Mouse (Mus musculus) stomach, embryonic 16.5 days (tissue): ENCODE data around the gene March9. TPM values are rescaled to one million over a fixed set of nuclear protein-coding genes. Genes with fewer than 3 reads are reported as not detected.
A peak's percentile ranks its signal among the peaks of the same experiment; 100 is the strongest.

Experiments used
- ATAC-seq: fragments of 200-750 bp; cut with Nextera tagmentation; 2 replicates; pipeline ENCODE4 v1.8.0; 2017; ENCODE audit warnings: moderate number of reproducible peaks, moderate TSS enrichment; ENCODE audit not compliant: insufficient read depth, low FRiP score
- H3K27ac ChIP-seq: fragments of 300-500 bp; sonication (generic); 2 replicates; pipeline ENCODE4 v1.5.1; 2014; ENCODE audit warnings: low read length
- H3K27me3 ChIP-seq: fragments of 300-500 bp; sonication (generic); 2 replicates; pipeline ENCODE4 v1.6.1; 2014; ENCODE audit warnings: low read length, control low read depth, mixed read lengths; ENCODE audit not compliant: control insufficient read depth, insufficient read depth
- H3K36me3 ChIP-seq: fragments of 300-500 bp; sonication (generic); 2 replicates; pipeline ENCODE4 v1.6.1; 2014; ENCODE audit warnings: low read length; ENCODE audit not compliant: control insufficient read depth, insufficient read depth
- H3K4me1 ChIP-seq: fragments of 300-500 bp; sonication (generic); 2 replicates; pipeline ENCODE4 v1.6.1; 2014; ENCODE audit warnings: low read length, control low read depth, mixed read lengths; ENCODE audit not compliant: control insufficient read depth, insufficient read depth
- H3K4me2 ChIP-seq: fragments of 300-500 bp; sonication (generic); 2 replicates; pipeline ENCODE4 v1.6.1; 2014; ENCODE audit warnings: low read depth, low read length, mixed read lengths
- H3K4me3 ChIP-seq: fragments of 300-500 bp; sonication (generic); replicated peaks from 2 replicates; pipeline ENCODE4 v1.5.1; 2014; ENCODE audit warnings: mild to moderate bottlenecking, low read length
- H3K9ac ChIP-seq: fragments of 300-500 bp; sonication (generic); 2 replicates; pipeline ENCODE4 v1.6.1; 2014; ENCODE audit warnings: low read length
- H3K9me3 ChIP-seq: fragments of 300-500 bp; sonication (generic); replicated peaks from 2 replicates; pipeline ENCODE4 v1.6.1; 2016; ENCODE audit warnings: low read length, control low read depth; ENCODE audit not compliant: control insufficient read depth
- WGBS: fragments of 180-500 bp; shearing (Covaris S2); extraction: QIAGEN DNeasy Blood & Tissue Kit; methylation state at CpG from one replicate; pipeline ENCODE4 v1.1.7; 2014; 5-methylcytosine and 5-hydroxymethylcytosine counted together
- polyA plus RNA-seq: library from polyadenylated mRNA; unstranded; fragments of >200 nt; fragmentation: Nextera tagmentation; extraction: Ambion mirVana; gene quantifications from 2 replicates; pipeline ENCODE4 v1.2.1, GENCODE M21; 2015

The March9 gene
- polyA plus RNA-seq, 1 experiment from 2014 or later = 0.72 TPM

GRCm38 (mm10) chr10:127048608-127049394 lies 11.2 kb downstream of the March9 start:
- WGBS = 5% methylated on average over 35 of the region's 35 CpGs
- Histone ChIP-seq H3K9ac (peak overlapping the region; percentile 43), H3K27me3 (peaks cover 45% of the 10 kb centered on the region), H3K4me1 (peaks cover 11% of the 10 kb centered on the region), H3K4me3 (peak overlapping the region; percentile 31), H3K9me3 (no peaks in the 10 kb centered on the region), H3K4me2 (peak overlapping the region; percentile 51), H3K27ac (no peak overlapping the region), H3K36me3 (0 out of 2 replicates have a peak, but pooled peaks cover 2% of the 10 kb centered on the region)
- no peak for ATAC-seq

GRCm38 (mm10) chr10:127047954-127048353 lies 12.0 kb downstream of the March9 start, which contains the start of gene Cyp27b1:
TSS of gene Cyp27b1 (plus strand) at chr10:127048250.
- Histone ChIP-seq H3K9ac (peak within 1 kb of the TSS; percentile 43), H3K27me3 (peaks cover 45% of the 10 kb centered on the region), H3K4me3 (peak within 1 kb of the TSS; percentile 31), H3K27ac (no peak within 1 kb of the TSS), H3K9me3 (no peaks in the 10 kb centered on the region), H3K4me2 (peak within 1 kb of the TSS; percentile 51), H3K36me3 (0 out of 2 replicates have a peak, but pooled peaks cover 2% of the 10 kb centered on the region), H3K4me1 (peaks cover 12% of the 10 kb centered on the region)
- 30% methylated on average over 5 of the region's 5 CpGs for WGBS
- ATAC-seq = no peak

- H3K4me1 ChIP-seq = peaks cover 7% of the 10 kb centered on the region; the same call in 1 of the 2 replicates
- ATAC-seq = no peak
- H3K36me3 ChIP-seq = 0 out of 2 replicates have a peak, but pooled peaks cover 2% of the 10 kb centered on the region
- H3K4me2 ChIP-seq = no peak overlapping the region
- no peaks in the 10 kb centered on the region for H3K9me3 ChIP-seq
- H3K9ac ChIP-seq = no peak overlapping the region
- no peak overlapping the region for H3K27ac ChIP-seq
- H3K27me3 ChIP-seq = peaks cover 8% of the 10 kb centered on the region
- 88% methylated on average over 6 of the region's 6 CpGs for WGBS
- H3K4me3 ChIP-seq = no peak overlapping the region
These were observed 16.8 kb downstream of the March9 start for GRCm38 (mm10) chr10:127043187-127043586.

- Histone ChIP-seq H3K9ac (peak overlapping the region; percentile 85), H3K36me3 (0 out of 2 replicates have a peak, but pooled peaks cover 2% of the 10 kb centered on the region), H3K4me2 (peak overlapping the region; percentile 98), H3K9me3 (no peaks in the 10 kb centered on the region), H3K27ac (no peak overlapping the region), H3K27me3 (peaks cover 2% of the 10 kb centered on the region), H3K4me3 (peak overlapping the region; percentile 92), H3K4me1 (peaks cover 7% of the 10 kb centered on the region; the same call in 1 of the 2 replicates)
- no peak for ATAC-seq
- WGBS = 15% methylated on average over 5 of the region's 5 CpGs
These were observed 17.4 kb downstream of the March9 start for GRCm38 (mm10) chr10:127042468-127043115.

GRCm38 (mm10) chr10:127041774-127042338 lies 18.1 kb downstream of the March9 start:
- Histone ChIP-seq H3K4me2 (peak overlapping the region; percentile 98), H3K36me3 (0 out of 2 replicates have a peak, but pooled peaks cover 2% of the 10 kb centered on the region), H3K9ac (peak overlapping the region; percentile 85), H3K27ac (peak overlapping the region; percentile 77), H3K9me3 (no peaks in the 10 kb centered on the region), H3K27me3 (no peaks in the 10 kb centered on the region), H3K4me1 (peaks cover 7% of the 10 kb centered on the region; the same call in 1 of the 2 replicates), H3K4me3 (peak overlapping the region; percentile 92)
- WGBS = under 1% methylated on average over 44 of the region's 44 CpGs
- ATAC-seq = peak; percentile 85

- under 1% methylated on average over 28 of the region's 28 CpGs for WGBS
- peak within 1 kb of the TSS; percentile 85 for H3K9ac ChIP-seq
- peak within 1 kb of the TSS; percentile 92 for H3K4me3 ChIP-seq
- peak; percentile 65 for ATAC-seq
- H3K27me3 ChIP-seq = no peaks in the 10 kb centered on the region
- H3K36me3 ChIP-seq = 0 out of 2 replicates have a peak, but pooled peaks cover 2% of the 10 kb centered on the region
- H3K9me3 ChIP-seq = no peaks in the 10 kb centered on the region
- peaks cover 7% of the 10 kb centered on the region; the same call in 1 of the 2 replicates for H3K4me1 ChIP-seq
- H3K27ac ChIP-seq = peak within 1 kb of the TSS; percentile 77
- H3K4me2 ChIP-seq = peak within 1 kb of the TSS; percentile 98
These were observed 18.7 kb downstream of the March9 start, which contains the start of the genes Mettl1 and Eef1akmt3 for GRCm38 (mm10) chr10:127041274-127041766. TSS of gene Mettl1 (plus strand) at chr10:127041414. TSS of gene Eef1akmt3 (minus strand) at chr10:127041513.

- Histone ChIP-seq H3K27me3 (no peaks in the 10 kb centered on the region), H3K4me2 (peak overlapping the region; percentile 98), H3K9me3 (no peaks in the 10 kb centered on the region), H3K27ac (peak overlapping the region; percentile 77), H3K4me3 (peak overlapping the region; percentile 92), H3K36me3 (0 out of 2 replicates have a peak, but pooled peaks cover 2% of the 10 kb centered on the region), H3K4me1 (peaks cover 7% of the 10 kb centered on the region; the same call in 1 of the 2 replicates), H3K9ac (peak overlapping the region; percentile 85)
- no peak for ATAC-seq
- 2% methylated on average over 20 of the region's 20 CpGs for WGBS
These were observed 19.3 kb downstream of the March9 start for GRCm38 (mm10) chr10:127040569-127041214.

GRCm38 (mm10) chr10:127037641-127038040 lies 22.3 kb downstream of the March9 start:
- Histone ChIP-seq H3K9ac (no peak overlapping the region), H3K4me2 (no peak overlapping the region), H3K27me3 (no peaks in the 10 kb centered on the region), H3K36me3 (no peaks in the 10 kb centered on the region), H3K27ac (no peak overlapping the region), H3K4me3 (no peak overlapping the region), H3K4me1 (peaks cover 3% of the 10 kb centered on the region; the same call in 1 of the 2 replicates), H3K9me3 (no peaks in the 10 kb centered on the region)
- 75% methylated on average over 12 of the region's 12 CpGs for WGBS
- ATAC-seq = no peak
